ENCODE assay signal across 13 mouse cellular contexts in genomic region chr9:73055441-73055911, GRCm38 (mm10). TPM values are rescaled to one million over a fixed set of nuclear protein-coding genes. Genes with fewer than 3 reads are reported as not detected.
DNase-seq lines count a peak whose midpoint lies in the region; ATAC-seq and TF ChIP-seq lines count a peak whose summit lies in the region.
"Had no signal": no experiment of that assay in that cellular context is flagged by ENCODE, and none has a peak within 500 bp of the region (broad histone marks: within the 10 kb centered on the region; RNA-seq: fewer than 3 reads in every experiment).

No protein-coding gene starts in this region.

- in situ Hi-C loops in CH12.LX (cut with MboI; ENCODE audit: low pct_ligation_motif_present, low pct_unique_long_range_greater_than_20kb, low sequenced_read_pairs) = no loop called here

- peak; percentile 43 for DNase-seq in kidney, adult 11 months
- DNase-seq in CD4-positive helper T cell, adult 2 months (ENCODE audit: low read depth, low spot score) = peak; percentile 61
- no peak for DNase-seq in CH12.LX (ENCODE audit: extremely low read depth)
- peak; percentile 68 for DNase-seq in induced T-regulatory cell, adult 2 months (ENCODE audit: low read depth)
- no peak for DNase-seq in frontal cortex, adult 2 months (ENCODE audit: extremely low spot score in 1 of 2, low spot score in 1 of 2)
- DNase-seq in forebrain, postnatal 0 days = no peak
- DNase-seq: thymus, adult 18-20 months had no signal

- TF ChIP-seq EP300 in CH12.LX (IDR thresholded peaks at IDR 0.05; ENCODE audit: low read length) = no peak

- TF ChIP-seq RAD21 in CH12.LX (IDR thresholded peaks at IDR 0.05; ENCODE audit: low read depth, low read length) = no peak

- H3K79me2 ChIP-seq in CH12.LX (replicated peaks; ENCODE audit: control insufficient read depth, extremely low read depth, insufficient read depth, poor library complexity, severe bottlenecking) = no peaks in the 10 kb centered on the region

- H3K27me3 ChIP-seq in kidney, embryonic 14.5 days (ENCODE audit: control insufficient read depth, insufficient read depth, low read length) = no peaks in the 10 kb centered on the region
- H3K27me3 ChIP-seq in CH12.LX (replicated peaks) = no peaks in the 10 kb centered on the region
- no peaks in the 10 kb centered on the region for H3K27me3 ChIP-seq in forebrain, postnatal 0 days (ENCODE audit: insufficient read depth, low read length)
- H3K27me3 ChIP-seq: embryonic facial prominence, embryonic 12.5 days had no signal

- H3K4me3 ChIP-seq in kidney, embryonic 14.5 days (ENCODE audit: low read length) = no peak overlapping the region
- no peak overlapping the region for H3K4me3 ChIP-seq in CH12.LX (replicated peaks in 1 of 3; ENCODE audit: low read depth in 2 of 3, low read length in 2 of 3, poor library complexity in 1 of 3)
- no peak overlapping the region for H3K4me3 ChIP-seq in forebrain, postnatal 0 days (ENCODE audit: low read depth, low read length)
- H3K4me3 ChIP-seq: embryonic facial prominence, embryonic 12.5 days had no signal

- 53% methylated on average over 10 of the region's 10 CpGs for WGBS in kidney, embryonic 14.5 days
- 70% methylated on average over 10 of the region's 10 CpGs for WGBS in forebrain, postnatal 0 days

- H3K36me3 ChIP-seq in kidney, embryonic 14.5 days (ENCODE audit: control insufficient read depth, insufficient read depth, low read length) = no peaks in the 10 kb centered on the region
- H3K36me3 ChIP-seq in CH12.LX (replicated peaks in 1 of 2; ENCODE audit: control insufficient read depth in 1 of 2, insufficient read depth in 1 of 2, low read length in 1 of 2) = peaks cover 0 to 25% of the 10 kb centered on the region in 2 experiments
- H3K36me3 ChIP-seq in forebrain, postnatal 0 days (ENCODE audit: insufficient read depth) = no peaks in the 10 kb centered on the region
- H3K36me3 ChIP-seq: embryonic facial prominence, embryonic 12.5 days had no signal

- no peak overlapping the region for H3K4me2 ChIP-seq in kidney, embryonic 14.5 days (replicated peaks; ENCODE audit: low read depth, low read length)
- H3K4me2 ChIP-seq in CH12.LX (ENCODE audit: insufficient read depth, low read depth, poor library complexity, severe bottlenecking) = no peak overlapping the region
- H3K4me2 ChIP-seq in forebrain, postnatal 0 days (ENCODE audit: low read depth) = no peak overlapping the region
- H3K4me2 ChIP-seq: embryonic facial prominence, embryonic 12.5 days; midbrain, embryonic 11.5 days had no signal

- dilution Hi-C loops in CH12.LX (cut with MboI; ENCODE audit: extremely low pct_ligation_motif_present, extremely low pct_unique_long_range_greater_than_20kb, low sequenced_read_pairs) = no loop called here

- H3K27ac ChIP-seq in kidney, embryonic 14.5 days (ENCODE audit: low read depth, low read length) = no peak overlapping the region
- H3K27ac ChIP-seq in CH12.LX (ENCODE audit: insufficient read depth, low read depth) = no peak overlapping the region; the same call in 1 of the 2 replicates
- no peak overlapping the region for H3K27ac ChIP-seq in forebrain, postnatal 0 days (ENCODE audit: low read depth, low read length)
- H3K27ac ChIP-seq: embryonic facial prominence, embryonic 12.5 days had no signal

- no peak for ATAC-seq in kidney, embryonic 14.5 days (ENCODE audit: low FRiP score, low TSS enrichment)
- ATAC-seq in forebrain, postnatal 0 days = no peak

- H3K4me1 ChIP-seq in kidney, embryonic 14.5 days (ENCODE audit: control insufficient read depth, insufficient read depth, low read length) = no peaks in the 10 kb centered on the region
- peaks cover 3 to 65% of the 10 kb centered on the region in 2 experiments; a peak in 3 of 4 replicates for H3K4me1 ChIP-seq in CH12.LX (ENCODE audit: control insufficient read depth in 1 of 2, insufficient read depth in 2 of 2)
- no peaks in the 10 kb centered on the region for H3K4me1 ChIP-seq in forebrain, postnatal 0 days (ENCODE audit: insufficient read depth)
- H3K4me1 ChIP-seq: embryonic facial prominence, embryonic 12.5 days had no signal

- no peaks in the 10 kb centered on the region for H3K9me3 ChIP-seq in kidney, embryonic 14.5 days (ENCODE audit: control insufficient read depth, low read length)
- H3K9me3 ChIP-seq in CH12.LX (replicated peaks; ENCODE audit: low read length) = no peaks in the 10 kb centered on the region
- H3K9me3 ChIP-seq in forebrain, postnatal 0 days (ENCODE audit: low read length) = no peaks in the 10 kb centered on the region
- H3K9me3 ChIP-seq: embryonic facial prominence, embryonic 12.5 days had no signal

- no peak for TF ChIP-seq CTCF in CH12.LX (conservative IDR thresholded peaks at IDR 0.05 in 1 of 2, IDR thresholded peaks at IDR 0.05 in 1 of 2; ENCODE audit: low read depth in 2 of 2, low read length in 2 of 2)
- TF ChIP-seq CTCF in forebrain, postnatal 0 days (IDR thresholded peaks at IDR 0.05; ENCODE audit: low read depth) = no peak

- TF ChIP-seq POLR2A in CH12.LX (IDR thresholded peaks at IDR 0.05; ENCODE audit: low read depth, low read length) = no peak

- H3K9ac ChIP-seq in kidney, embryonic 14.5 days (ENCODE audit: low read depth, low read length) = no peak overlapping the region
- no peak overlapping the region for H3K9ac ChIP-seq in CH12.LX (ENCODE audit: insufficient read depth, low read depth)
- H3K9ac ChIP-seq in forebrain, postnatal 0 days = no peak overlapping the region
- H3K9ac ChIP-seq: embryonic facial prominence, embryonic 12.5 days had no signal

TF ChIP-seq in CH12.LX, 34 proteins besides CTCF, POLR2A, EP300 and RAD21:
- TF ChIP-seq ZC3H11A (IDR thresholded peaks at IDR 0.05; ENCODE audit: low read depth, low read length) (no peak), MEF2A (IDR thresholded peaks at IDR 0.05; ENCODE audit: borderline replicate concordance, low read depth, low read length) (no peak), MXI1 (IDR thresholded peaks at IDR 0.05; ENCODE audit: low read depth, low read length) (0 out of 2 replicates have a peak, but pooled peaks have one; percentile 20)
TF ChIP-seq in CH12.LX: peak in this region for 1.

RNA-seq across cellular contexts. Expression of gene Rab27a, which starts 10.8 kb away (rescaled TPM):
- 1.2 and 1.3 TPM in 2 replicates for polyA plus RNA-seq in kidney, embryonic 14.5 days (2014; fragmentation: Nextera tagmentation; extraction: Ambion mirVana)
- total RNA-seq in CH12.LX (2012; rRNA removed) (14.8 and 15.1 TPM in 2 replicates), CH12.LX (2014; rRNA removed) (20.0 and 20.5 TPM in 2 replicates)
- polyA plus RNA-seq in CH12.LX (2012; ENCODE audit: insufficient read length, low read depth) = 24.7 and 25.6 TPM in 2 replicates
- 3.8 and 3.9 TPM in 2 replicates for polyA plus RNA-seq in frontal cortex, adult 2 months (2012; rRNA removed)
- total RNA-seq in forebrain, postnatal 0 days (2014; rRNA removed) = 3.9 and 5.6 TPM in 2 replicates
- 1.1 and 2.3 TPM in 2 replicates for polyA plus RNA-seq in forebrain, postnatal 0 days (2015; fragmentation: Nextera tagmentation; extraction: Ambion mirVana)

RNA-seq across cellular contexts. Expression of gene Pigb, which starts 15.3 kb away (rescaled TPM):
- 12.7 and 18.9 TPM in 2 replicates for polyA plus RNA-seq in kidney, embryonic 14.5 days (2014; fragmentation: Nextera tagmentation; extraction: Ambion mirVana)
- total RNA-seq in CH12.LX (2012; rRNA removed) = 5.7 and 6.7 TPM in 2 replicates
- 2.8 and 3.8 TPM in 2 replicates for total RNA-seq in CH12.LX (2014; rRNA removed)
- 13.6 and 15.9 TPM in 2 replicates for polyA plus RNA-seq in CH12.LX (2012; ENCODE audit: insufficient read length, low read depth)
- 18.3 and 24.3 TPM in 2 replicates for polyA plus RNA-seq in frontal cortex, adult 2 months (2012; rRNA removed)
- total RNA-seq in forebrain, postnatal 0 days (2014; rRNA removed) = 8.2 and 10.3 TPM in 2 replicates
- 7.8 and 10.0 TPM in 2 replicates for polyA plus RNA-seq in forebrain, postnatal 0 days (2015; fragmentation: Nextera tagmentation; extraction: Ambion mirVana)

RNA-seq across cellular contexts. Expression of gene Khdc3, which starts 46.2 kb away (rescaled TPM):
- polyA plus RNA-seq in kidney, embryonic 14.5 days (2014; fragmentation: Nextera tagmentation; extraction: Ambion mirVana) = 0.14 TPM in 1 of 2 replicates, not detected in the other
- total RNA-seq in CH12.LX (2012; rRNA removed) (0.17 and 0.21 TPM in 2 replicates), CH12.LX (2014; rRNA removed) (0.58 and 0.86 TPM in 2 replicates)
- polyA plus RNA-seq in CH12.LX (2012; ENCODE audit: insufficient read length, low read depth) = 0.70 and 0.84 TPM in 2 replicates
- polyA plus RNA-seq in frontal cortex, adult 2 months (2012; rRNA removed) = 0.46 and 0.64 TPM in 2 replicates
- 1.1 TPM in 1 of 2 replicates, not detected in the other for total RNA-seq in forebrain, postnatal 0 days (2014; rRNA removed)
- polyA plus RNA-seq in forebrain, postnatal 0 days (2015; fragmentation: Nextera tagmentation; extraction: Ambion mirVana) = 0.08 TPM in 1 of 2 replicates, not detected in the other
- polyA plus RNA-seq: midbrain, embryonic 11.5 days had no signal

RNA-seq across cellular contexts. Expression of gene Gm20509, which starts 46.8 kb away (rescaled TPM):
- polyA plus RNA-seq in kidney, embryonic 14.5 days (2014; fragmentation: Nextera tagmentation; extraction: Ambion mirVana) = not detected in 2 replicates
- total RNA-seq in CH12.LX (2012; rRNA removed) = not detected in 2 replicates
- total RNA-seq in CH12.LX (2014; rRNA removed) = not detected in 2 replicates
- not detected in 2 replicates for polyA plus RNA-seq in CH12.LX (2012; ENCODE audit: insufficient read length, low read depth)
- not detected in 2 replicates for polyA plus RNA-seq in frontal cortex, adult 2 months (2012; rRNA removed)
- total RNA-seq in forebrain, postnatal 0 days (2014; rRNA removed) = not detected in 2 replicates
- not detected in 2 replicates for polyA plus RNA-seq in forebrain, postnatal 0 days (2015; fragmentation: Nextera tagmentation; extraction: Ambion mirVana)
- polyA plus RNA-seq: embryonic facial prominence, embryonic 12.5 days; heart, embryonic 16.5 days; limb, embryonic 14.5 days; midbrain, embryonic 11.5 days; neural tube, embryonic 14.5 days had no signal

RNA-seq across cellular contexts. Expression of gene Rsl24d1, which starts 57.8 kb away (rescaled TPM):
- 149 and 176 TPM in 2 replicates for polyA plus RNA-seq in kidney, embryonic 14.5 days (2014; fragmentation: Nextera tagmentation; extraction: Ambion mirVana)
- total RNA-seq in CH12.LX (2012; rRNA removed) (108 and 154 TPM in 2 replicates), CH12.LX (2014; rRNA removed) (335 and 365 TPM in 2 replicates)
- polyA plus RNA-seq in CH12.LX (2012; ENCODE audit: insufficient read length, low read depth) = 193 and 202 TPM in 2 replicates
- 66.1 and 67.8 TPM in 2 replicates for polyA plus RNA-seq in frontal cortex, adult 2 months (2012; rRNA removed)
- 88.2 and 99.1 TPM in 2 replicates for total RNA-seq in forebrain, postnatal 0 days (2014; rRNA removed)
- polyA plus RNA-seq in forebrain, postnatal 0 days (2015; fragmentation: Nextera tagmentation; extraction: Ambion mirVana) = 115 and 119 TPM in 2 replicates

Comparison
In these comparisons a context has a peak if more than half of its experiments do, and no peak if none do; other contexts are left out.
1. DNase-seq: peak in kidney, adult 11 months (single experiment), CD4-positive helper T cell, adult 2 months (single experiment) and induced T-regulatory cell, adult 2 months (single experiment); none in CH12.LX (single experiment), frontal cortex, adult 2 months (0 of 2) and forebrain, postnatal 0 days (single experiment).